8 mouse cellular contexts compared by ENCODE assay signal in the genomic region with DNA sequence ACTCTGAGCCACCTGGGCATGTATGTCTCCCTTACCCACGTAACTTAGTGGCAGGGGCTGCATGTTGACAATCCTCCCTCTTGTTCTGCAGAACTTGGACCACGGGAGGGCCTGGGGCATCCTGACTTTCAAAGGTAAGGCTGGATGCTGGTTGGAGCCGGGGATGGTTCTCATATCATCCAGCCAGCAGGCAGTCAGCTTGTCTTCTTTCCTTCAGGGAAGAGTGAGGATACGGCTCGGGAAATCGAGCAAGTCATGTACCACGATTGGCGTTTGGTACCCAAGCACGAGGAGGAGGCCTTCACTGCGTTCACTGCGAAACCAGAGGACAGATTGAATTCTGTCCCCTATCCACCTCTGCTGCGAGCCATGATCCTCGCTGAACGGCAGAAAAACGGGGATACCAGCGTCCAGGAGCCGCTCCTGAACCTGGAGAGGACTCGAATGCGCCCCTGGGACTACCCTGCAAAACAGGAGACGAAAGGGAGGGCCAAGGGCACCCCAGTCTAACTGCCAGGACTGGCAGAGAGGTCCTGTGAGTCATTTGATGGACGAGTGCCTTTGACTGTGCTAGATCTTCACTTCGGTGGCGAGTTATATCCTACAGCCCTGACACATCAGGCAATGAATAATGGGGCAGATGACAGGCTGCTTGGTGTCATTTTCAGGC. TPM values are rescaled to one million over a fixed set of nuclear protein-coding genes. Genes with fewer than 3 reads are reported as not detected.
A peak's percentile ranks its signal among the peaks of the same experiment; 100 is the strongest.
DNase-seq lines count a peak whose midpoint lies in the region; ATAC-seq lines count a peak whose summit lies in the region.

No protein-coding gene starts in this region.

- H3K27ac ChIP-seq in intestine, embryonic 14.5 days (ENCODE audit: low read depth), result peak overlapping the region; percentile 69; the same call in 1 of the 2 replicates
- H3K27ac ChIP-seq in neural tube, embryonic 13.5 days (replicated peaks), result peak overlapping the region; percentile 88

- peaks cover 27% of the 10 kb centered on the region for H3K4me1 ChIP-seq in intestine, embryonic 14.5 days (replicated peaks; ENCODE audit: control insufficient read depth, insufficient read depth, low read length)
- peaks cover 52% of the 10 kb centered on the region for H3K4me1 ChIP-seq in neural tube, embryonic 13.5 days (replicated peaks)

- WGBS in intestine, embryonic 14.5 days, result 11% methylated on average over 23 of the region's 23 CpGs
- 8% methylated on average over 23 of the region's 23 CpGs for WGBS in neural tube, embryonic 13.5 days

- H3K27me3 ChIP-seq in intestine, embryonic 14.5 days (replicated peaks; ENCODE audit: control insufficient read depth, insufficient read depth, low read length), result no peaks in the 10 kb centered on the region
- H3K27me3 ChIP-seq in neural tube, embryonic 13.5 days, result no peaks in the 10 kb centered on the region

- ATAC-seq in intestine, embryonic 14.5 days (replicated peaks; ENCODE audit: low FRiP score, low TSS enrichment, low read depth), result peak; percentile 3; the same call in 1 of the 2 replicates
- 0 out of 2 replicates have a peak, but pooled peaks have one; percentile 10 for ATAC-seq in neural tube, embryonic 13.5 days (ENCODE audit: low read depth)

- intact Hi-C loops in gastrocnemius, postnatal 14 days (cut with DNase I; ENCODE audit: low total_unique reads), result no loop called here

- H3K9ac ChIP-seq in intestine, embryonic 14.5 days (ENCODE audit: low read length), result peak overlapping the region; percentile 85
- peak overlapping the region; percentile 95 for H3K9ac ChIP-seq in neural tube, embryonic 13.5 days

- H3K4me2 ChIP-seq in intestine, embryonic 14.5 days (ENCODE audit: low read length), result peak overlapping the region; percentile 83
- H3K4me2 ChIP-seq in neural tube, embryonic 13.5 days, result peak overlapping the region; percentile 100

- H3K4me3 ChIP-seq in intestine, embryonic 14.5 days (ENCODE audit: low read depth, low read length), result peak overlapping the region; percentile 97
- peak overlapping the region; percentile 85 for H3K4me3 ChIP-seq in neural tube, embryonic 13.5 days

- peaks cover 67% of the 10 kb centered on the region for H3K36me3 ChIP-seq in intestine, embryonic 14.5 days (ENCODE audit: control insufficient read depth, insufficient read depth, low read length)
- peaks cover 67% of the 10 kb centered on the region for H3K36me3 ChIP-seq in neural tube, embryonic 13.5 days

- peak; percentile 38 for DNase-seq in gastrocnemius, postnatal 14 days
- DNase-seq in gastrocnemius, postnatal 25 days, result no peak
- peak; percentile 62 for DNase-seq in 3134 (ENCODE audit: extremely low read depth, insufficient read length, low spot score)
- peak; percentile 33 for DNase-seq in c-Kit-positive CD71-positive TER-119-positive erythroid progenitor cells, embryonic 14.5 days (ENCODE audit: low spot score)
- DNase-seq in intestine, embryonic 14.5 days (ENCODE audit: low spot score), result no peak
- DNase-seq in urinary bladder, postnatal 36 days (ENCODE audit: low spot score in 2 of 2), result no peak
- DNase-seq in left cerebral cortex, adult 18-20 months (ENCODE audit: low spot score in 2 of 2), result no peak

- H3K9me3 ChIP-seq in intestine, embryonic 14.5 days (ENCODE audit: control insufficient read depth, low read length), result no peaks in the 10 kb centered on the region
- H3K9me3 ChIP-seq in neural tube, embryonic 13.5 days, result no peaks in the 10 kb centered on the region

RNA-seq across cellular contexts. Expression of gene Nme3, which starts 0.6 kb away (rescaled TPM):
- 1 to 10 TPM; 7.6 to 9.0 TPM for total RNA-seq in gastrocnemius, postnatal 14 days (2021)
- 1 to 10 TPM; 7.7 to 9.8 TPM for total RNA-seq in gastrocnemius, postnatal 25 days (2021)
- 86.4 and 90.7 TPM in 2 replicates for polyA plus RNA-seq in intestine, embryonic 14.5 days (2014; fragmentation: Nextera tagmentation; extraction: Ambion mirVana)
- polyA plus RNA-seq in neural tube, embryonic 13.5 days (2015; fragmentation: Nextera tagmentation; extraction: Ambion mirVana), result 86.0 and 89.0 TPM in 2 replicates
- 10 to 100 TPM; 51.8 to 54.1 TPM for total RNA-seq in left cerebral cortex, adult 18-20 months (2021)

RNA-seq across cellular contexts. Expression of gene Mrps34, which starts 0.8 kb away (rescaled TPM):
- 100 to 1,000 TPM; 118 to 120 TPM for total RNA-seq in gastrocnemius, postnatal 14 days (2021)
- 100 to 1,000 TPM in 1 of 2 experiments, 10 to 100 TPM in 1; 85.9 to 105 TPM for total RNA-seq in gastrocnemius, postnatal 25 days (2021)
- 100 and 110 TPM in 2 replicates for polyA plus RNA-seq in intestine, embryonic 14.5 days (2014; fragmentation: Nextera tagmentation; extraction: Ambion mirVana)
- 71.1 and 85.7 TPM in 2 replicates for polyA plus RNA-seq in neural tube, embryonic 13.5 days (2015; fragmentation: Nextera tagmentation; extraction: Ambion mirVana)
- total RNA-seq in left cerebral cortex, adult 18-20 months (2021), result 10 to 100 TPM; 69.0 to 72.9 TPM

RNA-seq across cellular contexts. Expression of gene Eme2, which starts 0.8 kb away (rescaled TPM):
- total RNA-seq in gastrocnemius, postnatal 14 days (2021), result 10 to 100 TPM; 13.9 to 14.5 TPM
- total RNA-seq in gastrocnemius, postnatal 25 days (2021), result 10 to 100 TPM in 1 of 2 experiments, 1 to 10 TPM in 1; 8.8 to 10.4 TPM
- 21.6 and 24.1 TPM in 2 replicates for polyA plus RNA-seq in intestine, embryonic 14.5 days (2014; fragmentation: Nextera tagmentation; extraction: Ambion mirVana)
- polyA plus RNA-seq in neural tube, embryonic 13.5 days (2015; fragmentation: Nextera tagmentation; extraction: Ambion mirVana), result 32.7 and 36.3 TPM in 2 replicates
- total RNA-seq in left cerebral cortex, adult 18-20 months (2021), result 10 to 100 TPM; 47.5 to 51.1 TPM

RNA-seq across cellular contexts. Expression of gene Spsb3, which starts 9.3 kb away (rescaled TPM):
- total RNA-seq in gastrocnemius, postnatal 14 days (2021), result 10 to 100 TPM; 24.4 to 29.2 TPM
- 10 to 100 TPM; 27.8 to 31.5 TPM for total RNA-seq in gastrocnemius, postnatal 25 days (2021)
- polyA plus RNA-seq in intestine, embryonic 14.5 days (2014; fragmentation: Nextera tagmentation; extraction: Ambion mirVana), result 36.3 and 37.0 TPM in 2 replicates
- 64.6 and 74.2 TPM in 2 replicates for polyA plus RNA-seq in neural tube, embryonic 13.5 days (2015; fragmentation: Nextera tagmentation; extraction: Ambion mirVana)
- total RNA-seq in left cerebral cortex, adult 18-20 months (2021), result 10 to 100 TPM; 60.3 to 60.7 TPM

RNA-seq across cellular contexts. Expression of gene Nubp2, which starts 9.6 kb away (rescaled TPM):
- 10 to 100 TPM; 12.5 to 14.6 TPM for total RNA-seq in gastrocnemius, postnatal 14 days (2021)
- total RNA-seq in gastrocnemius, postnatal 25 days (2021), result 10 to 100 TPM; 10.2 to 13.1 TPM
- 58.8 and 61.9 TPM in 2 replicates for polyA plus RNA-seq in intestine, embryonic 14.5 days (2014; fragmentation: Nextera tagmentation; extraction: Ambion mirVana)
- polyA plus RNA-seq in neural tube, embryonic 13.5 days (2015; fragmentation: Nextera tagmentation; extraction: Ambion mirVana), result 63.5 and 76.1 TPM in 2 replicates
- 10 to 100 TPM; 30.4 to 31.0 TPM for total RNA-seq in left cerebral cortex, adult 18-20 months (2021)

Comparison
In these comparisons a context has a peak if more than half of its experiments do, and no peak if none do; other contexts are left out.
1. DNase-seq: peak in gastrocnemius, postnatal 14 days (single experiment), 3134 (single experiment) and c-Kit-positive CD71-positive TER-119-positive erythroid progenitor cells, embryonic 14.5 days (single experiment); none in gastrocnemius, postnatal 25 days (single experiment), intestine, embryonic 14.5 days (single experiment), urinary bladder, postnatal 36 days (0 of 2) and left cerebral cortex, adult 18-20 months (0 of 2).
2. RNA of gene Nme3, which starts 0.6 kb away (total RNA-seq): 51.8 to 54.1 TPM in left cerebral cortex, adult 18-20 months; 7.7 to 9.8 TPM in gastrocnemius, postnatal 25 days and 7.6 to 9.0 TPM in gastrocnemius, postnatal 14 days; every median in the first group is over 4 times any median in the second.